Mouse (Mus musculus) stomach, embryonic 14.5 days (tissue): ENCODE results near the gene Fam78a. TPM values are rescaled to one million over a fixed set of nuclear protein-coding genes. Genes with fewer than 3 reads are reported as not detected.

Experiments
- ATAC-seq: fragments of 200-750 bp; cut with Nextera tagmentation; 2 replicates; pipeline ENCODE4 v1.8.0; 2017; ENCODE audit warnings: low read depth, moderate TSS enrichment; ENCODE audit not compliant: insufficient number of reproducible peaks, insufficient read depth, low FRiP score
- H3K27ac ChIP-seq: fragments of 300-500 bp; sonication (generic); 2 replicates; pipeline ENCODE4 v1.5.1; 2014; ENCODE audit warnings: mild to moderate bottlenecking, low read length, moderate library complexity, mixed read lengths
- H3K27me3 ChIP-seq: fragments of 300-500 bp; sonication (generic); 2 replicates; pipeline ENCODE4 v1.6.1; 2014; ENCODE audit warnings: low read length, control low read depth, mixed read lengths; ENCODE audit not compliant: control insufficient read depth, insufficient read depth
- H3K36me3 ChIP-seq: fragments of 300-500 bp; sonication (generic); 2 replicates; pipeline ENCODE4 v1.6.1; 2014; ENCODE audit warnings: mild to moderate bottlenecking, control low read depth, low read length, moderate library complexity, mixed read lengths; ENCODE audit not compliant: control insufficient read depth, insufficient read depth
- H3K4me1 ChIP-seq: fragments of 300-500 bp; sonication (generic); 2 replicates; pipeline ENCODE4 v1.6.1; 2014; ENCODE audit warnings: low read length, control low read depth, mixed read lengths; ENCODE audit not compliant: control insufficient read depth, insufficient read depth
- H3K4me2 ChIP-seq: fragments of 300-500 bp; sonication (generic); replicated peaks from 2 replicates; pipeline ENCODE4 v1.6.1; 2014; ENCODE audit warnings: low read depth, low read length, control low read depth
- H3K4me3 ChIP-seq: fragments of 300-500 bp; sonication (generic); 2 replicates; pipeline ENCODE4 v1.5.1; 2014; ENCODE audit warnings: low read depth, low read length, control low read depth
- H3K9ac ChIP-seq: fragments of 300-500 bp; sonication (generic); replicated peaks from 2 replicates; pipeline ENCODE4 v1.6.1; 2014; ENCODE audit warnings: low read depth, mild to moderate bottlenecking, control low read depth, low read length, moderate library complexity, mixed read lengths
- H3K9me3 ChIP-seq: fragments of 300-500 bp; sonication (generic); 2 replicates; pipeline ENCODE4 v1.6.1; 2016; ENCODE audit warnings: low read depth, low read length, control low read depth; ENCODE audit not compliant: control insufficient read depth
- WGBS: fragments of 180-500 bp; shearing (Covaris S2); extraction: QIAGEN DNeasy Blood & Tissue Kit; methylation state at CpG from one replicate; pipeline ENCODE4 v1.1.7; 2014; 5-methylcytosine and 5-hydroxymethylcytosine counted together
- polyA plus RNA-seq: library from polyadenylated mRNA; unstranded; fragments of >200 nt; fragmentation: Nextera tagmentation; extraction: Ambion mirVana; gene quantifications from 2 replicates; pipeline ENCODE4 v1.2.1, GENCODE M21; 2014

Fam78a gene
- polyA plus RNA-seq, 1 experiment from 2014 or later, result 1.2 TPM

GRCm38 (mm10) chr2:32068811-32069607, 15.6 kb downstream of the Fam78a start:
- Histone ChIP-seq H3K9ac (no peak overlapping the region), H3K9me3 (no peaks in the 10 kb centered on the region), H3K36me3 (no peaks in the 10 kb centered on the region), H3K27me3 (no peaks in the 10 kb centered on the region), H3K4me1 (no peaks in the 10 kb centered on the region), H3K4me2 (no peak overlapping the region), H3K27ac (no peak overlapping the region), H3K4me3 (no peak overlapping the region)
- 50% methylated on average over 31 of the region's 31 CpGs for WGBS
- no peak for ATAC-seq

- H3K4me3 ChIP-seq, result no peak overlapping the region
- H3K9me3 ChIP-seq, result no peaks in the 10 kb centered on the region
- no peaks in the 10 kb centered on the region for H3K36me3 ChIP-seq
- no peak overlapping the region for H3K27ac ChIP-seq
- no peak overlapping the region for H3K9ac ChIP-seq
- H3K27me3 ChIP-seq, result no peaks in the 10 kb centered on the region
- 74% methylated on average over 4 of the region's 4 CpGs for WGBS
- H3K4me2 ChIP-seq, result no peak overlapping the region
- ATAC-seq, result no peak
- no peaks in the 10 kb centered on the region for H3K4me1 ChIP-seq
Measured at GRCm38 (mm10) chr2:32066005-32066404, 18.7 kb downstream of the Fam78a start.

GRCm38 (mm10) chr2:32065371-32065791, 19.3 kb downstream of the Fam78a start:
- Histone ChIP-seq H3K27ac (no peak overlapping the region), H3K4me1 (no peaks in the 10 kb centered on the region), H3K27me3 (no peaks in the 10 kb centered on the region), H3K36me3 (no peaks in the 10 kb centered on the region), H3K9me3 (no peaks in the 10 kb centered on the region), H3K4me2 (no peak overlapping the region), H3K4me3 (no peak overlapping the region), H3K9ac (no peak overlapping the region)
- ATAC-seq, result no peak
- WGBS, result 79% methylated on average over 5 of the region's 5 CpGs

GRCm38 (mm10) chr2:32064913-32065312, 19.7 kb downstream of the Fam78a start:
- WGBS, result 69% methylated on average over 13 of the region's 13 CpGs
- Histone ChIP-seq H3K4me1 (no peaks in the 10 kb centered on the region), H3K9me3 (no peaks in the 10 kb centered on the region), H3K27ac (no peak overlapping the region), H3K4me2 (no peak overlapping the region), H3K9ac (no peak overlapping the region), H3K36me3 (no peaks in the 10 kb centered on the region), H3K27me3 (no peaks in the 10 kb centered on the region), H3K4me3 (no peak overlapping the region)
- ATAC-seq, result no peak

GRCm38 (mm10) chr2:32063451-32064151, 21.1 kb downstream of the Fam78a start:
- no peak overlapping the region for H3K9ac ChIP-seq
- no peaks in the 10 kb centered on the region for H3K27me3 ChIP-seq
- H3K9me3 ChIP-seq, result no peaks in the 10 kb centered on the region
- 76% methylated on average over 7 of the region's 7 CpGs for WGBS
- ATAC-seq, result no peak
- no peaks in the 10 kb centered on the region for H3K4me1 ChIP-seq
- no peak overlapping the region for H3K4me3 ChIP-seq
- H3K36me3 ChIP-seq, result no peaks in the 10 kb centered on the region
- H3K27ac ChIP-seq, result no peak overlapping the region
- H3K4me2 ChIP-seq, result no peak overlapping the region

- H3K9ac ChIP-seq, result no peak overlapping the region
- 85% methylated on average over 15 of the region's 15 CpGs for WGBS
- no peak for ATAC-seq
- H3K4me1 ChIP-seq, result no peaks in the 10 kb centered on the region
- no peaks in the 10 kb centered on the region for H3K9me3 ChIP-seq
- H3K4me3 ChIP-seq, result no peak overlapping the region
- H3K4me2 ChIP-seq, result no peak overlapping the region
- H3K27me3 ChIP-seq, result no peaks in the 10 kb centered on the region
- H3K27ac ChIP-seq, result no peak overlapping the region
- no peaks in the 10 kb centered on the region for H3K36me3 ChIP-seq
Measured at GRCm38 (mm10) chr2:32062626-32063410, 21.8 kb downstream of the Fam78a start.

GRCm38 (mm10) chr2:32061722-32062505, 22.7 kb downstream of the Fam78a start:
- H3K27ac ChIP-seq, result no peak overlapping the region
- 60% methylated on average over 12 of the region's 12 CpGs for WGBS

GRCm38 (mm10) chr2:32061189-32061588, 23.5 kb downstream of the Fam78a start:
- no peaks in the 10 kb centered on the region for H3K4me1 ChIP-seq
- H3K36me3 ChIP-seq, result no peaks in the 10 kb centered on the region
- no peaks in the 10 kb centered on the region for H3K9me3 ChIP-seq
- no peak overlapping the region for H3K4me2 ChIP-seq
- H3K27ac ChIP-seq, result no peak overlapping the region
- H3K4me3 ChIP-seq, result no peak overlapping the region
- ATAC-seq, result no peak
- 65% methylated on average over 2 of the region's 2 CpGs for WGBS
- no peaks in the 10 kb centered on the region for H3K27me3 ChIP-seq
- H3K9ac ChIP-seq, result no peak overlapping the region

More at GRCm38 (mm10) chr2:32061722-32062505, 22.7 kb downstream of the Fam78a start:
- Histone ChIP-seq H3K4me1 (no peaks in the 10 kb centered on the region), H3K36me3 (no peaks in the 10 kb centered on the region), H3K9ac (no peak overlapping the region), H3K27me3 (no peaks in the 10 kb centered on the region), H3K4me3 (no peak overlapping the region), H3K4me2 (no peak overlapping the region), H3K9me3 (no peaks in the 10 kb centered on the region)
- no peak for ATAC-seq
